Mouse (Mus musculus) liver, embryonic 14.5 days (tissue): Measurements from ENCODE around the gene Zfp800. TPM values are rescaled to one million over a fixed set of nuclear protein-coding genes. Genes with fewer than 3 reads are reported as not detected.
A peak's percentile ranks its signal among the peaks of the same experiment; 100 is the strongest.

Experiments
- ATAC-seq: fragments of 200-750 bp; cut with Nextera tagmentation; 2 replicates; pipeline ENCODE4 v1.8.0; 2017; ENCODE audit warnings: moderate number of reproducible peaks, mild to moderate bottlenecking, moderate library complexity; ENCODE audit not compliant: insufficient read depth
- DNase-seq, 3 experiments: peaks; one replicate each; pipeline ENCODE4 v3.0.0-alpha.2; 2012 to 2013; ENCODE audit warnings: low read depth in 3 of 3, low spot score in 3 of 3
- H3K27ac ChIP-seq: fragments of 300-500 bp; sonication (generic); 2 replicates; pipeline ENCODE4 v1.5.1; 2014; ENCODE audit warnings: moderate library complexity, mild to moderate bottlenecking, control low read depth, inconsistent platforms
- H3K27me3 ChIP-seq: fragments of 300-500 bp; sonication (generic); 2 replicates; pipeline ENCODE4 v1.6.1; 2014; ENCODE audit warnings: mild to moderate bottlenecking, low read length, moderate library complexity; ENCODE audit not compliant: control insufficient read depth, insufficient read depth
- H3K36me3 ChIP-seq: fragments of 300-500 bp; sonication (generic); replicated peaks from 2 replicates; pipeline ENCODE4 v1.6.1; 2014; ENCODE audit warnings: low read depth; ENCODE audit not compliant: control insufficient read depth, insufficient read depth
- H3K4me1 ChIP-seq, 2 experiments: fragments of 200-500 bp in 1 of 2; fragments of 300-500 bp in 1 of 2; sonication (generic) in 1 of 2; replicated peaks; 2 replicates each; pipeline ENCODE4 v1.6.1; 2012 to 2014; ENCODE audit warnings: antibody characterized with exemption in 1 of 2, inconsistent platforms in 1 of 2, low read length in 1 of 2; ENCODE audit not compliant: control insufficient read depth in 2 of 2, insufficient read depth in 2 of 2
- H3K4me2 ChIP-seq: fragments of 300-500 bp; sonication (generic); 2 replicates; pipeline ENCODE4 v1.6.1; 2014; ENCODE audit warnings: low read depth, mild to moderate bottlenecking, control low read depth, moderate library complexity
- H3K4me3 ChIP-seq, 2 experiments: fragments of 200-500 bp in 1 of 2; fragments of 300-500 bp in 1 of 2; sonication (generic) in 1 of 2; 2 replicates each; pipeline ENCODE4 v1.5.1; 2012 to 2014; ENCODE audit warnings: low read depth in 2 of 2, low read length in 2 of 2, mild to moderate bottlenecking in 2 of 2, control low read depth in 1 of 2, inconsistent platforms in 1 of 2, moderate library complexity in 1 of 2; ENCODE audit not compliant: insufficient read depth in 1 of 2
- H3K9ac ChIP-seq: fragments of 300-500 bp; sonication (generic); replicated peaks from 2 replicates; pipeline ENCODE4 v1.6.1; 2014; ENCODE audit warnings: mild to moderate bottlenecking, control low read depth, moderate library complexity
- H3K9me3 ChIP-seq: fragments of 300-500 bp; sonication (generic); 2 replicates; pipeline ENCODE4 v1.6.1; 2016; ENCODE audit warnings: low read length, mixed read lengths; ENCODE audit not compliant: control insufficient read depth
- CTCF ChIP-seq: IDR thresholded peaks from 2 replicates; pipeline ENCODE4 v1.5.1; 2016; ENCODE audit warnings: antibody characterized with exemption, low read depth, control low read depth
- EP300 ChIP-seq: IDR thresholded peaks from 2 replicates; pipeline ENCODE4 v1.6.1; 2016; ENCODE audit warnings: antibody characterized with exemption, low read depth
- WGBS: fragments of 180-500 bp; shearing (Covaris S2); extraction: QIAGEN DNeasy Blood & Tissue Kit; methylation state at CpG from one replicate; pipeline ENCODE4 v1.1.7; 2014; ENCODE audit not compliant: insufficient replicate concordance; 5-methylcytosine and 5-hydroxymethylcytosine counted together
- polyA plus RNA-seq, 2 experiments: library from polyadenylated mRNA; depleted of rRNA in 1 of 2; stranded (reverse) in 1 of 2; unstranded in 1 of 2; fragments of >200 nt; fragmentation: Nextera tagmentation in 1 of 2; extraction: Ambion mirVana in 1 of 2; gene quantifications; 2 replicates each; pipeline versions ENCODE4 v1.2.1 to v1.2.3; 2012 to 2014

Zfp800 gene
- polyA plus RNA-seq (2012; rRNA removed) (6.3 and 9.6 TPM in 2 replicates), polyA plus RNA-seq (2014; fragmentation: Nextera tagmentation; extraction: Ambion mirVana) (24.1 and 25.7 TPM in 2 replicates)

- Histone ChIP-seq H3K27ac (no peak within 1 kb of the TSS), H3K36me3 (no peaks in the 10 kb centered on the region), H3K27me3 (peaks cover 34% of the 10 kb centered on the region), H3K4me3 (peak within 1 kb of the TSS in 1 of 2 experiments; percentile 23; a peak in 2 of 4 replicates), H3K9ac (no peak within 1 kb of the TSS), H3K4me2 (peak within 1 kb of the TSS; percentile 54), H3K9me3 (no peaks in the 10 kb centered on the region), H3K4me1 (no peaks in the 10 kb centered on the region)
- 1% methylated on average over 33 of the region's 33 CpGs for WGBS
- ATAC-seq (no peak), DNase-seq (no peak)
- no peak for TF ChIP-seq CTCF
- no peak for TF ChIP-seq EP300
These were observed at the start of gene Zfp800 for GRCm38 (mm10) chr6:28397681-28398203. Zfp800 (minus strand) TSS chr6:28398005.

DNA sequence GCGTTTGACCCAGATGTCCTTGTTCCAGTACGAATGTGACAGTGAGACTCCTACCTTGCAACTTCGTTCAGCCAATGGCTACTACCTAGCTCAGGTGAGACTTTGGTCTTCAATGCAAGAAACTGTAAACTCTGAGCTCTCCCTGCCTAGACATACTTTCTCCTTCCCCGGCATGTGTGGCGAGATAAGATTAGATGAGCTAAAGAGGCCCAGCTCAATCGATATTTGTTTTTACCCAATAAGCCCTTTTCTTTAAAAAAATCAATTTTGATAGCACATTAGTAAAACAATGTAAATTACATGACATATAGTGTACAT, 33.7 kb upstream of the Zfp800 start:
- H3K4me1 ChIP-seq: peaks cover 8% of the 10 kb centered on the region in 2 experiments
- peak overlapping the region; percentile 27 to 39; a peak in 2 of 4 replicates for H3K4me3 ChIP-seq
- ATAC-seq: peak; percentile 66
- no peaks in the 10 kb centered on the region for H3K9me3 ChIP-seq
- peaks cover 8% of the 10 kb centered on the region for H3K36me3 ChIP-seq
- DNase-seq: no peak
- H3K9ac ChIP-seq: no peak overlapping the region
- H3K27me3 ChIP-seq: no peaks in the 10 kb centered on the region; the same call in 1 of the 2 replicates
- H3K27ac ChIP-seq: no peak overlapping the region
- peak overlapping the region; percentile 48 for H3K4me2 ChIP-seq
- TF ChIP-seq EP300: 0 out of 2 replicates have a peak, but pooled peaks have one; percentile 19
- TF ChIP-seq CTCF: no peak
- 39% methylated on average over 6 of the region's 6 CpGs for WGBS

DNA sequence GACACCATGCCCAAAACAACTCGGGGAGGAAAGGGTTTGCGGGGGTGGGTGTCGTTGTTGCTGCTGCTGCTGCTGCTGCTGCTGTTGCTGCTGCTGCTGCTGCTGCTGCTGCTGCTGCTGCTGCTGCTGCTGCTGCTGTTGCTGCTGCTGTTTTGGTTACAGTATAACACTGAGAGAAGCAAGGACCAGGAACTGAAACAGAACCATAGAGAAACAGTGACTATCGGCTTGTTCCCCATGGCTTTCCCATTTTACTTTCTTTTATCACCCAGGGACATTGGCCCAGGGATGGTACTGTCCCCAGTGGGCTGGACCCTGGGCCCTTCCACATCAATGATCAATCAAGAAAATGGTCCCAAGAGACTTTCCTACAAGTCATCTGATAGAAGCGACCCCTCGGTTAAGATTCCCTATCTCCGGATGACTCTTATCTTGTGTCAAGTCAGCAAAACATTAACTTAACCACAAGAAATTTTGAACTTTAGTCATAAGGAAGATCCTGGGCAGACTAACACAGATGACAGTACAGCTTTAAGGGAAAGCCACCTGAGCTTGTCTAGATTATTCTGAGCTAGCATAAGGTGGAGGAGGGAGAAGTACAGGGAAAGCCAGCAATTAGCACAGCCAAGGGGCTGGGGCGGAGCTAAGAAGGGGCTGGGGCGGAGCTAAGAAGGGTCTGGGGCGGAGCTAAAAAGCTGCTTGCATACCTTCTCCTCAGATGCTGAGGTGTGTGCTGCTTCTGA, 33.2 kb upstream of the Zfp800 start:
- H3K4me3 ChIP-seq: peak overlapping the region; percentile 27 to 39; a peak in 2 of 4 replicates
- H3K36me3 ChIP-seq: peaks cover 13% of the 10 kb centered on the region
- peak overlapping the region; percentile 48 for H3K4me2 ChIP-seq
- no peaks in the 10 kb centered on the region; the same call in 1 of the 2 replicates for H3K27me3 ChIP-seq
- 55% methylated on average over 10 of the region's 10 CpGs for WGBS
- H3K27ac ChIP-seq: no peak overlapping the region
- DNase-seq (no peak), ATAC-seq (peak; percentile 73)
- peaks cover 8% of the 10 kb centered on the region in 2 experiments for H3K4me1 ChIP-seq
- H3K9me3 ChIP-seq: no peaks in the 10 kb centered on the region
- no peak for TF ChIP-seq CTCF
- TF ChIP-seq EP300: no peak
- H3K9ac ChIP-seq: no peak overlapping the region

DNA sequence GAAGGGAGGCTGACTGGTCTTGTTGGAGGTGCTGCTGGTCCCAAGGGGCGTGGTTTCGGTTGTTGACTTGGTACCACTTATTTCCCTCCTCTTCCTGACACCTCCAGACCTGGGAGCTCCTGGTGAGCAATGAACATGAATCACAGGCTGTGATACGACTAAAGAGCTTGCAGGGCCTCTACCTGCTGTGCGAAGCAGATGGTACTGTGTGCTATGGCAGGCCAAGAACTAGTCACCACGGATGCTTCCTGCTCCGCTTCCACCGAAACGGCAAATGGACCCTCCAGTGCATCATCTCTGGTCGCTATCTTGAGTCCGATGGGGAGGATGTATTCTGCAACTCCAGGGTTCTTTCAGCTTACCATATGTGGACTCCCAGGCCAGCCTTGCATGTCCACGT, 32.1 kb upstream of the Zfp800 start:
- H3K4me1 ChIP-seq: peaks cover 11 to 15% of the 10 kb centered on the region in 2 experiments
- WGBS: 85% methylated on average over 11 of the region's 11 CpGs
- no peak overlapping the region for H3K9ac ChIP-seq
- no peaks in the 10 kb centered on the region for H3K9me3 ChIP-seq
- H3K4me2 ChIP-seq: no peak overlapping the region
- DNase-seq: no peak
- H3K36me3 ChIP-seq: peaks cover 23% of the 10 kb centered on the region
- TF ChIP-seq CTCF (no peak), EP300 (no peak)
- H3K27ac ChIP-seq: no peak overlapping the region
- H3K4me3 ChIP-seq: no peak overlapping the region
- no peak for ATAC-seq
- no peaks in the 10 kb centered on the region; the same call in 1 of the 2 replicates for H3K27me3 ChIP-seq

DNA sequence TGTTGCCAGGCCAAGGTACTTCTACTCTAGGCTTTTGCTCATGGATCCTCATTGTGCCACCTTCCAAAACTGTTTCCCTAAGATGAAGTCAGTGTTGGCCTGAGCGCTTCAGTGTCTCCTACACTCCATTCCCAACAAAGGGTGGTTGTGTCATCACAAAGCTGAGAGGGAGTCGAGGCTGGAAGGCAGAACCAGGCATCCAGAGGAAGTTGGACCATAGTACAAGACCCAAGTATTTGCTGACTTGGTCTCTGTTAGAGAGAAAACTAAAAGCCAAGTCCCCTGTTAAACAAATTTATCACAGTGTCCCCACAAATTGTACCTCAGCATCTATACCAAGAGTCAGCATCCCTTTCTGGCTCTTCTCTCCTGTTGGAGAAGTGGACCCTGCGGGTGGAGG, 30.5 kb upstream of the Zfp800 start, which contains the start of gene Gcc1:
Gcc1 (minus strand) TSS at position 101 of the 400 bp plus-strand sequence.
- Histone ChIP-seq H3K4me2 (no peak within 1 kb of the TSS), H3K36me3 (peaks cover 23% of the 10 kb centered on the region), H3K9me3 (no peaks in the 10 kb centered on the region), H3K4me3 (no peak within 1 kb of the TSS), H3K27ac (no peak within 1 kb of the TSS), H3K27me3 (no peaks in the 10 kb centered on the region), H3K9ac (no peak within 1 kb of the TSS), H3K4me1 (peaks cover 12 to 15% of the 10 kb centered on the region in 2 experiments)
- DNase-seq: no peak
- no peak for TF ChIP-seq EP300
- no peak for TF ChIP-seq CTCF
- WGBS: 67% methylated on average over 3 of the region's 3 CpGs
- ATAC-seq: no peak
